Mouse (Mus musculus) Patski (cell line): Measurements from ENCODE around the gene Nup133. TPM values are rescaled to one million over a fixed set of nuclear protein-coding genes. Genes with fewer than 3 reads are reported as not detected.
"Not testable (repeated sequence)": the region's sequence is repeated elsewhere in the genome, so short reads cannot be mapped to it uniquely, and the experiment has no call there.

Experiments
- ATAC-seq: fragments of 100-300 bp; one replicate; pipeline ENCODE4 v1.8.0; 2021
- CTCF ChIA-PET: fragments of 350-600 bp; sonication (Branson Sonifier 250); formaldehyde crosslinking; loops from one replicate; lab custom pipeline; 2022; ENCODE audit warnings: inconsistent platforms; lab: Charles Lee
- POLR2A ChIA-PET: fragments of 350-600 bp; sonication (Branson Sonifier 250); formaldehyde crosslinking; loops from one replicate; lab custom pipeline; 2022; ENCODE audit warnings: antibody characterized with exemption, inconsistent platforms; lab: Charles Lee
- DNase-seq: peaks from one replicate; pipeline ENCODE4 v3.0.0-alpha.2; 2011; ENCODE audit warnings: low read depth, low spot score
- H3K27me3 ChIP-seq: fragments of 371-371 bp; one replicate; pipeline ENCODE4 v1.5.1; 2021
- CTCF ChIP-seq: fragments of 100-300 bp; IDR thresholded peaks from one replicate; pipeline ENCODE4 v1.5.1; 2021
- in situ Hi-C: fragments of 300-500 bp; cut with MboI; formaldehyde crosslinking; loops from 3 replicates; pipeline ENCODE4 v1.11.1; 2018; ENCODE audit warnings: low pct_unique_long_range_greater_than_20kb, mixed read lengths
- polyA plus RNA-seq: library from polyadenylated mRNA; unstranded; gene quantifications from one replicate; pipeline ENCODE4 v1.2.3, GENCODE M21; 2021

Nup133 gene
- polyA plus RNA-seq, 1 experiment from 2014 or later, result 16.6 TPM

GRCm38 (mm10) chr8:123981674-123982073 lies 32.6 kb upstream of the Nup133 start:
- ChIA-PET CTCF (interaction anchor here (1.8 kb wide), 1 partner anchor 31 kb away, joined by 6 read pairs; no protein-coding TSS in a partner anchor), POLR2A (no interaction called here)
- H3K27me3 ChIP-seq, result no peaks in the 10 kb centered on the region
- DNase-seq (no peak), ATAC-seq (no peak)
- in situ Hi-C loops, result no loop called here
- no peak for TF ChIP-seq CTCF

- POLR2A ChIA-PET, result interaction anchor here (0.7 kb wide), 1 partner anchor 588 kb away, joined by 4 read pairs; no protein-coding TSS in a partner anchor
- in situ Hi-C loops, result no loop called here
These were observed 31.2 kb upstream of the Nup133 start for GRCm38 (mm10) chr8:123980239-123980638.

GRCm38 (mm10) chr8:123978926-123979325 lies 29.9 kb upstream of the Nup133 start:
- no peak for ATAC-seq
- POLR2A ChIA-PET, result no interaction called here
- H3K27me3 ChIP-seq, result no peaks in the 10 kb centered on the region
- no peak for TF ChIP-seq CTCF
- CTCF ChIA-PET, result interaction anchor here (1.0 to 1.3 kb wide), 2 partner anchors 15 to 189 kb away, joined by 3 read pairs; no protein-coding TSS in a partner anchor
- no peak for DNase-seq
- in situ Hi-C loops, result no loop called here

More at GRCm38 (mm10) chr8:123980239-123980638, 31.2 kb upstream of the Nup133 start:
- no peak for TF ChIP-seq CTCF
- CTCF ChIA-PET, result no interaction called here
- DNase-seq, result no peak
- no peak for ATAC-seq
- no peaks in the 10 kb centered on the region for H3K27me3 ChIP-seq

- DNase-seq, result no peak
- TF ChIP-seq CTCF, result no peak
- no peak for ATAC-seq
- H3K27me3 ChIP-seq, result no peaks in the 10 kb centered on the region
- ChIA-PET CTCF (interaction anchor here (1.0 to 1.3 kb wide), 2 partner anchors 16 to 189 kb away, joined by 3 read pairs; no protein-coding TSS in a partner anchor), POLR2A (no interaction called here)
- in situ Hi-C loops, result no loop called here
These were observed 29.2 kb upstream of the Nup133 start for GRCm38 (mm10) chr8:123978166-123978838.

- CTCF ChIA-PET, result interaction anchor here (1.3 kb wide), 1 partner anchor 11 kb away, joined by 5 read pairs; no protein-coding TSS in a partner anchor
- DNase-seq (no peak), ATAC-seq (no peak)
- in situ Hi-C loops, result no loop called here
- no peak for TF ChIP-seq CTCF
- no peaks in the 10 kb centered on the region for H3K27me3 ChIP-seq
- POLR2A ChIA-PET, result no interaction called here
These were observed 28.4 kb upstream of the Nup133 start for GRCm38 (mm10) chr8:123977499-123977898.

- TF ChIP-seq CTCF, result no peak
- ATAC-seq (no peak), DNase-seq (no peak)
- in situ Hi-C loops, result no loop called here
- no peaks in the 10 kb centered on the region for H3K27me3 ChIP-seq
- ChIA-PET POLR2A (no interaction called here), CTCF (no interaction called here)
These were observed 24.4 kb upstream of the Nup133 start for GRCm38 (mm10) chr8:123973495-123973894.

GRCm38 (mm10) chr8:123966896-123967295 lies 17.8 kb upstream of the Nup133 start:
- ATAC-seq (no peak), DNase-seq (no peak)
- ChIA-PET CTCF (interaction anchor here (1.7 kb wide), 1 partner anchor 10 kb away, joined by 5 read pairs; no protein-coding TSS in a partner anchor), POLR2A (interaction anchor here (0.6 kb wide), 1 partner anchor 210 kb away, joined by 6 read pairs; no protein-coding TSS in a partner anchor)
- no peaks in the 10 kb centered on the region for H3K27me3 ChIP-seq
- in situ Hi-C loops, result no loop called here
- no peak for TF ChIP-seq CTCF

- no peaks in the 10 kb centered on the region for H3K27me3 ChIP-seq
- no peak for DNase-seq
- no peak for ATAC-seq
- TF ChIP-seq CTCF, result no peak
- ChIA-PET POLR2A (no interaction called here), CTCF (no interaction called here)
- in situ Hi-C loops, result no loop called here
These were observed 12.3 kb upstream of the Nup133 start for GRCm38 (mm10) chr8:123961371-123961770.

GRCm38 (mm10) chr8:123960556-123960955 lies 11.5 kb upstream of the Nup133 start:
- ATAC-seq, H3K27me3 ChIP-seq, DNase-seq, POLR2A ChIA-PET, CTCF ChIA-PET, in situ Hi-C loops: not testable (repeated sequence)

- in situ Hi-C loops, result no loop called here
- POLR2A ChIA-PET, result no interaction called here
- CTCF ChIA-PET, result no interaction called here
- TF ChIP-seq CTCF, result no peak
- DNase-seq, result no peak
- no peaks in the 10 kb centered on the region for H3K27me3 ChIP-seq
- ATAC-seq, result no peak
These were observed 11.0 kb upstream of the Nup133 start for GRCm38 (mm10) chr8:123960056-123960455.

- ChIA-PET POLR2A (no interaction called here), CTCF (no interaction called here)
- no peaks in the 10 kb centered on the region for H3K27me3 ChIP-seq
- DNase-seq, result no peak
- no peak for TF ChIP-seq CTCF
- in situ Hi-C loops, result no loop called here
- no peak for ATAC-seq
These were observed 10.4 kb upstream of the Nup133 start for GRCm38 (mm10) chr8:123959473-123959872.
